Mouse (Mus musculus) limb, embryonic 13.5 days (tissue): ENCODE measurements at regions not wholly inside any gene's neighbourhood (a gene's known extent, or its start where the extent isn't known, plus 50 kb on each side); places are given as distances from the start of the nearest gene placed in this dataset.
A peak's percentile ranks its signal among the peaks of the same experiment; 100 is the strongest.

Experiments used
- ATAC-seq: fragments of 200-750 bp; cut with Nextera tagmentation; 2 replicates; pipeline ENCODE4 v1.8.0; 2017; ENCODE audit warnings: low read depth, moderate number of reproducible peaks, moderate TSS enrichment; ENCODE audit not compliant: low FRiP score
- H3K27ac ChIP-seq: fragments of 300-500 bp; sonication (generic); 2 replicates; pipeline ENCODE4 v1.5.1; 2015; ENCODE audit warnings: inconsistent platforms, mild to moderate bottlenecking, moderate library complexity
- H3K27me3 ChIP-seq: fragments of 300-500 bp; sonication (generic); 2 replicates; pipeline ENCODE4 v1.6.1; 2015; ENCODE audit warnings: mild to moderate bottlenecking, inconsistent platforms
- H3K36me3 ChIP-seq: fragments of 300-500 bp; sonication (generic); 2 replicates; pipeline ENCODE4 v1.6.1; 2015; ENCODE audit warnings: inconsistent platforms, mild to moderate bottlenecking, moderate library complexity
- H3K4me1 ChIP-seq: fragments of 300-500 bp; sonication (generic); 2 replicates; pipeline ENCODE4 v1.6.1; 2015; ENCODE audit warnings: inconsistent platforms
- H3K4me2 ChIP-seq: fragments of 300-500 bp; sonication (generic); replicated peaks from 2 replicates; pipeline ENCODE4 v1.6.1; 2015; ENCODE audit warnings: inconsistent platforms, mild to moderate bottlenecking, moderate library complexity
- H3K4me3 ChIP-seq: fragments of 300-500 bp; sonication (generic); 2 replicates; pipeline ENCODE4 v1.5.1; 2015; ENCODE audit warnings: moderate library complexity, mild to moderate bottlenecking, inconsistent platforms
- H3K9ac ChIP-seq: fragments of 300-500 bp; sonication (generic); 2 replicates; pipeline ENCODE4 v1.6.1; 2015; ENCODE audit warnings: mild to moderate bottlenecking, inconsistent platforms
- H3K9me3 ChIP-seq: fragments of 300-500 bp; sonication (generic); 2 replicates; pipeline ENCODE4 v1.6.1; 2016; ENCODE audit warnings: inconsistent platforms
- WGBS: fragments of 180-500 bp; shearing (Covaris S2); methylation state at CpG from one replicate; pipeline ENCODE4 v1.1.7; 2015; 5-methylcytosine and 5-hydroxymethylcytosine counted together

DNA sequence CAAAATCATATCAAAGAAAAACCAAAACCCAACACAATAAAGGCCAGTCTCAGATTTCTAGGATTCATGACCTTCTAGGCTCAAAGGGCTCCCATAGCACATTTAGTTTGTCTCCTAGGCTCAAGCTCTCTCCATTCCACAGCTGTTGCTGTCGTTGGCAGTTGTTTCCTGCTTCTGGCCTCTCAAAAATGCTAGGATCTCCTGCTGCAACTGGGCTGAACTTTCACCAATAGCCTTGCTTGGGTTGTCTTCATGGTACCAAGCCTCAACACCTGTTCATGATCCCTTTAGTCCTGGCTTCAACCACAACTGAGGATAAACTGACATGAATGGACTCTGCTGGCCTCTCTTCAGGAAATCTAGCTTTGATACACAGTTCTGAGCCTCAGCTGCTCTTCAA lies 115.9 kb upstream of the Ssbp2 start:
- no peaks in the 10 kb centered on the region for H3K4me1 ChIP-seq
- no peaks in the 10 kb centered on the region for H3K36me3 ChIP-seq
- no peak for ATAC-seq
- H3K27ac ChIP-seq = no peak overlapping the region
- no peak overlapping the region for H3K4me2 ChIP-seq
- no peaks in the 10 kb centered on the region for H3K27me3 ChIP-seq
- H3K9ac ChIP-seq = no peak overlapping the region
- WGBS = 76% methylated on average over 1 of the region's 1 CpGs
- peaks cover 6% of the 10 kb centered on the region for H3K9me3 ChIP-seq
- no peak overlapping the region for H3K4me3 ChIP-seq

- no peaks in the 10 kb centered on the region for H3K27me3 ChIP-seq
- H3K4me2 ChIP-seq = no peak overlapping the region
Measured at GRCm38 (mm10) chr13:91348489-91349083, 111.5 kb upstream of the Ssbp2 start.

DNA sequence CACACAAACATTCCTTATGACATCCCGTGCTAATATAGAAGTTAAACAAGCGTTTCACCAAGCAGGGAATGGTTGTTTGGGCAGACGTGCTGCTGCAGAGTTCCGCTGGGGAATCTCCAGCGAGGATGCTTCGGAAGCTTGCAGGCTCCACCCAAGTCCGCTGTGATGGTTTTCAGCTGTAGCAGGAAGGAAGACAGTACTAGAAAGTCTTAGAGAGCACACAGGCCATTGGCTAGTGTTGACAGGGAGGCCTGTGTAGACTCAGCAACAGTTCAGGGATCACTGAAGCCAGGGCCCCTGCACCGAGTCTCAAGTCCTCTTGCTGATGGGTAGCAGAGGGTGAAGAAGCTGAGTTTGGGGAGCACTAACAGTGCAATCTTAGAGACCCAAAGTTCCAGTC lies 107.8 kb upstream of the Ssbp2 start:
- Histone ChIP-seq H3K27me3 (no peaks in the 10 kb centered on the region), H3K9me3 (no peaks in the 10 kb centered on the region), H3K9ac (no peak overlapping the region), H3K4me3 (no peak overlapping the region), H3K4me2 (no peak overlapping the region), H3K27ac (no peak overlapping the region), H3K36me3 (no peaks in the 10 kb centered on the region), H3K4me1 (no peaks in the 10 kb centered on the region)
- no peak for ATAC-seq
- 73% methylated on average over 8 of the region's 8 CpGs for WGBS

More at GRCm38 (mm10) chr13:91348489-91349083, 111.5 kb upstream of the Ssbp2 start:
- WGBS = 86% methylated on average over 12 of the region's 12 CpGs
- no peak overlapping the region for H3K27ac ChIP-seq
- H3K36me3 ChIP-seq = no peaks in the 10 kb centered on the region
- H3K9me3 ChIP-seq = peaks cover 6% of the 10 kb centered on the region
- no peaks in the 10 kb centered on the region for H3K4me1 ChIP-seq
- no peak overlapping the region for H3K9ac ChIP-seq
- ATAC-seq = no peak
- no peak overlapping the region for H3K4me3 ChIP-seq

DNA sequence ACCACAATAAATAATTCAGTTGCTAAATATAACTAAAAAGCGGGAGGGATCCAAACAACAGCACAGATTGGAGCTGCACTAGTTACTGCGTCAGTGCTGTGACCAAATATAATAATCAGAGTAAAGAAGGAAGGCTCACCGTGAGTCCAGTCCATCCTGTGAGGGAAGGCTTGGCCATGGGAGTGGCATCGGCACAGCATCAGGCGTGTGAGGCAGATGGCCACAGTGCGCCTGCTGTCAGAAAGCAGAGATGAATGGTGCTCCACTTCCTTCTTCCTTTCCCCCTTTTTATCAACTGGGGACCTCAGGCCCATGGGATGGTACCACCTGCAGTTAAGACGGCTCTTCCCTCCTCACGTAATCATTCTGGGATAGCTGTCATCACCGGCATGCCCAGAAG lies 103.6 kb upstream of the Ssbp2 start:
- Histone ChIP-seq H3K9ac (no peak overlapping the region), H3K4me2 (no peak overlapping the region), H3K4me3 (no peak overlapping the region), H3K36me3 (no peaks in the 10 kb centered on the region), H3K27me3 (no peaks in the 10 kb centered on the region), H3K27ac (no peak overlapping the region), H3K9me3 (no peaks in the 10 kb centered on the region), H3K4me1 (no peaks in the 10 kb centered on the region)
- WGBS = 87% methylated on average over 9 of the region's 9 CpGs
- ATAC-seq = no peak

DNA sequence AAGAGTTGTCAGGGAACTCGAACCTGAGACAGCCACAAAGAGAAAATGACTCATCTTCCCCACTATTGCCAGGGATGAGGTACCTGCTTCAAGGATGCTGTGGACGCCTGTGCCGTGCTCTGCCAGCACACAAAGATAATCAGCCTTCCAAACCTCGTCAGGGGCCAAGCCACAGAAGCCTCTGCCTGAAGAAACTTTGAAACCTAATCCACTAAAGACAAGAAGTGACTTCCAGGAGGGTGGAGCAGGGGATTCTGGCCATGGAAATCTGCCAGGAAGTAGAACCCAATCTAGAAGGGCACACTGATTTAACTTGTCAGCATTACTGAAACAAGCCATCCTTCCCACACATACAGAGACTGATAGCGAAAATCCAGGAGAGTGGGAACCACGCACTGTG lies 100.0 kb upstream of the Ssbp2 start:
- 70% methylated on average over 6 of the region's 6 CpGs for WGBS
- peaks cover 4% of the 10 kb centered on the region for H3K4me1 ChIP-seq
- no peak for ATAC-seq

GRCm38 (mm10) chr13:91365270-91365952 lies 94.7 kb upstream of the Ssbp2 start:
- Histone ChIP-seq H3K27me3 (no peaks in the 10 kb centered on the region), H3K27ac (peak overlapping the region; percentile 61), H3K9ac (no peak overlapping the region), H3K9me3 (no peaks in the 10 kb centered on the region), H3K4me3 (no peak overlapping the region), H3K4me2 (0 out of 2 replicates have a peak overlapping the region, but pooled peaks have one; percentile 3), H3K36me3 (no peaks in the 10 kb centered on the region), H3K4me1 (peaks cover 48% of the 10 kb centered on the region)
- WGBS = 38% methylated on average over 2 of the region's 2 CpGs
- peak; percentile 57 for ATAC-seq

More for the DNA sequence above, 100.0 kb upstream of the Ssbp2 start:
- no peak overlapping the region for H3K4me3 ChIP-seq
- no peaks in the 10 kb centered on the region for H3K9me3 ChIP-seq
- no peaks in the 10 kb centered on the region for H3K36me3 ChIP-seq
- no peak overlapping the region for H3K27ac ChIP-seq
- no peak overlapping the region for H3K9ac ChIP-seq
- no peaks in the 10 kb centered on the region for H3K27me3 ChIP-seq
- H3K4me2 ChIP-seq = no peak overlapping the region

GRCm38 (mm10) chr13:91366540-91366939 lies 93.5 kb upstream of the Ssbp2 start:
- Histone ChIP-seq H3K36me3 (no peaks in the 10 kb centered on the region), H3K27me3 (no peaks in the 10 kb centered on the region), H3K4me1 (peaks cover 53% of the 10 kb centered on the region), H3K9me3 (no peaks in the 10 kb centered on the region), H3K4me2 (no peak overlapping the region), H3K27ac (no peak overlapping the region), H3K4me3 (no peak overlapping the region), H3K9ac (no peak overlapping the region)
- no peak for ATAC-seq
- 49% methylated on average over 4 of the region's 4 CpGs for WGBS

- Histone ChIP-seq H3K27ac (no peak overlapping the region), H3K27me3 (no peaks in the 10 kb centered on the region), H3K4me2 (no peak overlapping the region), H3K36me3 (no peaks in the 10 kb centered on the region), H3K4me3 (no peak overlapping the region), H3K9me3 (no peaks in the 10 kb centered on the region), H3K9ac (no peak overlapping the region), H3K4me1 (peaks cover 68% of the 10 kb centered on the region)
- WGBS = 39% methylated on average over 7 of the region's 7 CpGs
- no peak for ATAC-seq
Measured at GRCm38 (mm10) chr13:91367896-91368556, 92.1 kb upstream of the Ssbp2 start.

DNA sequence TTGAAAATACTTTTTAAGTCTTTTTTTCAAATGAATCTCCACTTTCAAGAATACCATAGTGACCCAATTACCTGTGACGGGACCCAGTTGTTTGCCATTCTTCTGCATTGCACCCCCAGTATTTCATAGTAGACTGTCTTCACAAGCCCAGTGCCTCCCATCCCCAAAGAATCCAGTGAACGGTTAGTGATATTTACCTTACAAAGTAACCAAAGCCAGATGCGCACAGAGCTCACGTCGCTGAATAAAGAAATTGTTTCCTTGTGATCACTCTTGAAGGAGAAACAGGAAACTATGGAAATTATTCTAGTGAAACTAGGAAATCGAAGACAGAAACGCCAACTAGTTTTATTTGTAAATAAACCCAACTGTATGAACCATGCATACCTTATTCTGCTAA lies 91.4 kb upstream of the Ssbp2 start:
- H3K4me3 ChIP-seq = no peak overlapping the region
- H3K9ac ChIP-seq = no peak overlapping the region
- no peaks in the 10 kb centered on the region for H3K9me3 ChIP-seq
- no peak overlapping the region for H3K4me2 ChIP-seq
- peak overlapping the region; percentile 28; the same call in 1 of the 2 replicates for H3K27ac ChIP-seq
- H3K4me1 ChIP-seq = peaks cover 74% of the 10 kb centered on the region
- no peak for ATAC-seq
- 30% methylated on average over 7 of the region's 7 CpGs for WGBS
- H3K36me3 ChIP-seq = no peaks in the 10 kb centered on the region
- H3K27me3 ChIP-seq = no peaks in the 10 kb centered on the region

- no peak for ATAC-seq
- H3K4me1 ChIP-seq = peaks cover 82% of the 10 kb centered on the region
- peak overlapping the region; percentile 73; the same call in 1 of the 2 replicates for H3K9ac ChIP-seq
- no peaks in the 10 kb centered on the region for H3K9me3 ChIP-seq
- no peaks in the 10 kb centered on the region for H3K27me3 ChIP-seq
- H3K36me3 ChIP-seq = no peaks in the 10 kb centered on the region
- WGBS = 15% methylated on average over 3 of the region's 3 CpGs
- peak overlapping the region; percentile 77 for H3K4me2 ChIP-seq
- H3K27ac ChIP-seq = peak overlapping the region; percentile 100
- H3K4me3 ChIP-seq = peak overlapping the region; percentile 43
Measured at GRCm38 (mm10) chr13:91370021-91370420, 90.1 kb upstream of the Ssbp2 start.

- Histone ChIP-seq H3K9ac (peak overlapping the region; percentile 73), H3K36me3 (no peaks in the 10 kb centered on the region), H3K27ac (peak overlapping the region; percentile 100), H3K4me3 (peak overlapping the region; percentile 43), H3K9me3 (no peaks in the 10 kb centered on the region), H3K4me2 (peak overlapping the region; percentile 77), H3K27me3 (no peaks in the 10 kb centered on the region), H3K4me1 (peaks cover 82% of the 10 kb centered on the region)
- 0 out of 2 replicates have a peak, but pooled peaks have one; percentile 6 for ATAC-seq
- WGBS = under 1% methylated on average over 11 of the region's 11 CpGs
Measured at GRCm38 (mm10) chr13:91370441-91370840, 89.6 kb upstream of the Ssbp2 start.

- peak overlapping the region; percentile 43 for H3K4me3 ChIP-seq
- peak; percentile 93 for ATAC-seq
- peaks cover 76% of the 10 kb centered on the region for H3K4me1 ChIP-seq
- peak overlapping the region; percentile 77 for H3K4me2 ChIP-seq
- peak overlapping the region; percentile 73 for H3K9ac ChIP-seq
- no peaks in the 10 kb centered on the region for H3K27me3 ChIP-seq
- peak overlapping the region; percentile 100 for H3K27ac ChIP-seq
- H3K36me3 ChIP-seq = no peaks in the 10 kb centered on the region
- no peaks in the 10 kb centered on the region for H3K9me3 ChIP-seq
- under 1% methylated on average over 28 of the region's 28 CpGs for WGBS
Measured at GRCm38 (mm10) chr13:91370886-91371595, 89.0 kb upstream of the Ssbp2 start.
